9 mouse cellular contexts compared by ENCODE assay signal in the genomic region with DNA sequence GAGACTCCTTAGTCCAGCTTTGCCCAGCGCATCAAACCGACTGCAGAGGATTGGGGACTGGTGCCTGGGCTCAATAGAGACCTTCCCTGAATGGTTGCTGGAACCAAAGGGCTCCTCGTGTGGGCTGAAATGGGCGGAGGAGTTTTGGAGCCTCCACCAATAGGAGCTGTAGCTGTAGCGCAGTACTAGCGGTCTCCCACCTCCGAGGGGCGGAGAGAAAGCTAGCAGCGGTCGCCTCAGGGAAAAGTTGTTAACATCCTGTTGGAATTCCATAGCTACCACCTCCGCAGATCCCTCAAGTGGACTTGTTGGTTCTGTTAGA. TPM values are rescaled to one million over a fixed set of nuclear protein-coding genes. Genes with fewer than 3 reads are reported as not detected.
DNase-seq lines count a peak whose midpoint lies in the region; ATAC-seq and TF ChIP-seq lines count a peak whose summit lies in the region.
"Had no signal": no experiment of that assay in that cellular context is flagged by ENCODE, and none has a peak within 500 bp of the region (broad histone marks: within the 10 kb centered on the region; RNA-seq: fewer than 3 reads in every experiment).

Gene Htr5b, minus strand, starts transcription at position 67 of the 322 bp plus-strand sequence.

- 0% methylated on average over 11 of the region's 11 CpGs for WGBS in kidney, embryonic 16.5 days
- WGBS in heart, postnatal 0 days: 7% methylated on average over 11 of the region's 11 CpGs
- 2% methylated on average over 11 of the region's 11 CpGs for WGBS in limb, embryonic 15.5 days

- TF ChIP-seq EP300 in heart, postnatal 0 days (IDR thresholded peaks at IDR 0.05; ENCODE audit: low read depth): no peak

- H3K4me3 ChIP-seq in kidney, embryonic 16.5 days (ENCODE audit: low read length): peak within 1 kb of the TSS; percentile 31
- H3K4me3 ChIP-seq in heart, postnatal 0 days (ENCODE audit: low read depth, low read length): peak within 1 kb of the TSS; percentile 24
- peak within 1 kb of the TSS; percentile 38 for H3K4me3 ChIP-seq in limb, embryonic 15.5 days

- ATAC-seq in kidney, embryonic 16.5 days (ENCODE audit: low FRiP score, low TSS enrichment): peak; percentile 91
- peak; percentile 47; the same call in 1 of the 2 replicates for ATAC-seq in heart, postnatal 0 days (ENCODE audit: insufficient read depth, low read depth)
- peak; percentile 76; the same call in 1 of the 2 replicates for ATAC-seq in limb, embryonic 15.5 days (ENCODE audit: insufficient number of reproducible peaks, low FRiP score, low TSS enrichment, low read depth)

- no peak within 1 kb of the TSS for H3K27ac ChIP-seq in kidney, embryonic 16.5 days (ENCODE audit: low read length)
- no peak within 1 kb of the TSS for H3K27ac ChIP-seq in heart, postnatal 0 days (ENCODE audit: low read depth)
- no peak within 1 kb of the TSS for H3K27ac ChIP-seq in limb, embryonic 15.5 days
- H3K27ac ChIP-seq: macrophage had no signal

- H3K9me3 ChIP-seq in kidney, embryonic 16.5 days (ENCODE audit: low read length): no peaks in the 10 kb centered on the region
- no peaks in the 10 kb centered on the region for H3K9me3 ChIP-seq in heart, postnatal 0 days (replicated peaks; ENCODE audit: control insufficient read depth, low read length)
- no peaks in the 10 kb centered on the region for H3K9me3 ChIP-seq in limb, embryonic 15.5 days

- H3K27me3 ChIP-seq in kidney, embryonic 16.5 days (ENCODE audit: insufficient read depth, low read length): peaks cover 24% of the 10 kb centered on the region
- peaks cover 13% of the 10 kb centered on the region for H3K27me3 ChIP-seq in heart, postnatal 0 days (ENCODE audit: control insufficient read depth, insufficient read depth, low read length)
- peaks cover 18% of the 10 kb centered on the region for H3K27me3 ChIP-seq in limb, embryonic 15.5 days

- H3K4me1 ChIP-seq in kidney, embryonic 16.5 days (ENCODE audit: insufficient read depth, low read length): peaks cover 12% of the 10 kb centered on the region
- no peaks in the 10 kb centered on the region for H3K4me1 ChIP-seq in heart, postnatal 0 days (ENCODE audit: control insufficient read depth, insufficient read depth)
- H3K4me1 ChIP-seq in limb, embryonic 15.5 days: peaks cover 14% of the 10 kb centered on the region

- TF ChIP-seq CTCF in heart, postnatal 0 days (IDR thresholded peaks at IDR 0.05; ENCODE audit: low read depth): no peak

- no peaks in the 10 kb centered on the region for H3K36me3 ChIP-seq in kidney, embryonic 16.5 days (ENCODE audit: insufficient read depth, low read length)
- H3K36me3 ChIP-seq in heart, postnatal 0 days (replicated peaks; ENCODE audit: control insufficient read depth, insufficient read depth, low read length): no peaks in the 10 kb centered on the region
- no peaks in the 10 kb centered on the region for H3K36me3 ChIP-seq in limb, embryonic 15.5 days

- peak within 1 kb of the TSS; percentile 54 for H3K4me2 ChIP-seq in kidney, embryonic 16.5 days (replicated peaks; ENCODE audit: low read depth, low read length)
- peak within 1 kb of the TSS; percentile 51 for H3K4me2 ChIP-seq in heart, postnatal 0 days (ENCODE audit: low read depth, low read length)
- H3K4me2 ChIP-seq in limb, embryonic 15.5 days: peak within 1 kb of the TSS; percentile 73

- DNase-seq in kidney, adult 11 months: no peak
- DNase-seq in embryo, embryonic 10 days (ENCODE audit: low spot score): peak; percentile 85
- DNase-seq in heart, postnatal 0 days (ENCODE audit: low spot score): no peak
- DNase-seq in right cerebral cortex, postnatal 10 days (ENCODE audit: low spot score in 2 of 2): peak; percentile 61
- no peak for DNase-seq in urinary bladder, adult 2 months (ENCODE audit: low spot score)
- no peak for DNase-seq in thymus, postnatal 0 days (ENCODE audit: low spot score)

- no peak within 1 kb of the TSS for H3K9ac ChIP-seq in kidney, embryonic 16.5 days (replicated peaks; ENCODE audit: low read length)
- H3K9ac ChIP-seq in heart, postnatal 0 days (replicated peaks; ENCODE audit: low read depth, low read length): no peak within 1 kb of the TSS
- H3K9ac ChIP-seq in limb, embryonic 15.5 days: no peak within 1 kb of the TSS

RNA-seq across cellular contexts. Expression of gene Htr5b, which starts in this region (rescaled TPM):
- 0.34 and 0.76 TPM in 2 replicates for polyA plus RNA-seq in kidney, embryonic 16.5 days (2015; fragmentation: Nextera tagmentation; extraction: Ambion mirVana)
- total RNA-seq in heart, postnatal 0 days (2014; rRNA removed; ENCODE audit: low replicate concordance): not detected in 2 replicates
- polyA plus RNA-seq in heart, postnatal 0 days (2015; fragmentation: Nextera tagmentation; extraction: Ambion mirVana): not detected in 2 replicates
- 0.84 and 1.4 TPM in 2 replicates for polyA plus RNA-seq in limb, embryonic 15.5 days (2015; fragmentation: Nextera tagmentation; extraction: Ambion mirVana)
- polyA plus RNA-seq in urinary bladder, adult 2 months (2012; rRNA removed): not detected in 2 replicates
- polyA plus RNA-seq in thymus, postnatal 0 days (2015; fragmentation: Nextera tagmentation; extraction: Ambion mirVana): 0.07 TPM in 1 of 2 replicates, not detected in the other
- polyA plus RNA-seq: macrophage had no signal

Comparison
In these comparisons a context has a peak if more than half of its experiments do, and no peak if none do; other contexts are left out.
1. Peak in ATAC-seq, H3K4me3 ChIP-seq and H3K4me2 ChIP-seq in kidney, embryonic 16.5 days; RNA of the gene not detected or under 1 TPM.
2. Peak in ATAC-seq, H3K4me3 ChIP-seq and H3K4me2 ChIP-seq in heart, postnatal 0 days; RNA of the gene not detected or under 1 TPM.
3. DNase-seq: peak in embryo, embryonic 10 days (single experiment) and right cerebral cortex, postnatal 10 days (2 of 2); none in kidney, adult 11 months (single experiment), heart, postnatal 0 days (single experiment), urinary bladder, adult 2 months (single experiment) and thymus, postnatal 0 days (single experiment).
4. Peak in every context shown above with its lines, with median percentiles within 50 percentile points of each other: ATAC-seq, H3K4me2 ChIP-seq and H3K4me3 ChIP-seq.